Mouse (Mus musculus) skeletal muscle tissue, adult 2 months (tissue): Measurements from ENCODE around the gene Qpctl.
"Not testable (repeated sequence)": the region's sequence is repeated elsewhere in the genome, so short reads cannot be mapped to it uniquely, and the experiment has no call there.

ENCODE experiments used
- DNase-seq: peaks from one replicate; pipeline ENCODE4 v3.0.0-alpha.2; 2012; ENCODE audit warnings: low read depth, low spot score

Gene Qpctl

GRCm38 (mm10) chr7:19164189-19164588, 15.1 kb upstream of the Qpctl start:
- no peak for DNase-seq

GRCm38 (mm10) chr7:19163752-19164151, 14.7 kb upstream of the Qpctl start:
- no peak for DNase-seq

- DNase-seq: no peak
Observed at GRCm38 (mm10) chr7:19162928-19163327, 13.8 kb upstream of the Qpctl start.

- DNase-seq: no peak
Observed at GRCm38 (mm10) chr7:19160115-19160514, 11.0 kb upstream of the Qpctl start.

GRCm38 (mm10) chr7:19159411-19159810, 10.3 kb upstream of the Qpctl start:
- no peak for DNase-seq

GRCm38 (mm10) chr7:19158601-19159000, 9.5 kb upstream of the Qpctl start:
- no peak for DNase-seq

GRCm38 (mm10) chr7:19157160-19157800, 8.2 kb upstream of the Qpctl start:
- DNase-seq: peak; percentile 68

- DNase-seq: no peak
Observed at GRCm38 (mm10) chr7:19155825-19156475, 6.9 kb upstream of the Qpctl start.

- no peak for DNase-seq
Observed at GRCm38 (mm10) chr7:19154796-19155195, 5.7 kb upstream of the Qpctl start.

GRCm38 (mm10) chr7:19151121-19151520, 2.0 kb upstream of the Qpctl start:
- DNase-seq: not testable (repeated sequence)

GRCm38 (mm10) chr7:19149626-19150025, 535 bp upstream of the Qpctl start, which contains the start of gene Snrpd2:
Gene Snrpd2 (plus strand): TSS chr7:19149722.
- DNase-seq: peak; percentile 95

- DNase-seq: no peak
Observed at GRCm38 (mm10) chr7:19148180-19148874, 764 bp downstream of the Qpctl start.

- no peak for DNase-seq
Observed at GRCm38 (mm10) chr7:19147497-19148045, 1.5 kb downstream of the Qpctl start.

- no peak for DNase-seq
Observed at GRCm38 (mm10) chr7:19146793-19147192, 2.3 kb downstream of the Qpctl start.

- no peak for DNase-seq
Observed at GRCm38 (mm10) chr7:19137380-19137779, 11.7 kb downstream of the Qpctl start.

- no peak for DNase-seq
Observed at GRCm38 (mm10) chr7:19136673-19137334, 12.3 kb downstream of the Qpctl start.

- DNase-seq: no peak
Observed at GRCm38 (mm10) chr7:19136168-19136567, 12.9 kb downstream of the Qpctl start.

GRCm38 (mm10) chr7:19131324-19131848, 17.7 kb downstream of the Qpctl start:
- peak; percentile 98 for DNase-seq

GRCm38 (mm10) chr7:19130657-19131056, 18.4 kb downstream of the Qpctl start:
- no peak for DNase-seq

- no peak for DNase-seq
Observed at GRCm38 (mm10) chr7:19129396-19129795, 19.7 kb downstream of the Qpctl start.

GRCm38 (mm10) chr7:19127744-19128143, 21.3 kb downstream of the Qpctl start:
- no peak for DNase-seq

GRCm38 (mm10) chr7:19124713-19125112, 24.4 kb downstream of the Qpctl start:
- no peak for DNase-seq
